Mouse (Mus musculus) thymus, adult 2 months (tissue): Measurements from ENCODE around the gene Spock1.

ENCODE experiments used
- CTCF ChIP-seq: fragments of 200-500 bp; IDR thresholded peaks from 2 replicates; pipeline ENCODE4 v1.5.1; 2012; ENCODE audit warnings: mild to moderate bottlenecking, control low read depth, low read length, moderate library complexity, borderline replicate concordance; ENCODE audit not compliant: control insufficient read depth, poor library complexity, insufficient read depth; ENCODE audit errors: extremely low read depth
- POLR2A ChIP-seq: fragments of 200-500 bp; IDR thresholded peaks from 2 replicates; pipeline ENCODE4 v1.6.1; 2012; ENCODE audit warnings: mild to moderate bottlenecking, low read length, control low read depth, moderate library complexity; ENCODE audit not compliant: control insufficient read depth, poor library complexity, insufficient read depth; ENCODE audit errors: extremely low read depth

- TF ChIP-seq CTCF (no peak), POLR2A (no peak)
Measured at GRCm38 (mm10) chr13:57604437-57604836, 303.7 kb downstream of the Spock1 start.
